Mouse (Mus musculus) liver, embryonic 15.5 days (tissue): ENCODE measurements at regions not wholly inside any gene's neighbourhood (a gene's known extent, or its start where the extent isn't known, plus 50 kb on each side); places are given as distances from the start of the nearest gene placed in this dataset.
A peak's percentile ranks its signal among the peaks of the same experiment; 100 is the strongest.

Experiments used
- ATAC-seq: fragments of 200-750 bp; cut with Nextera tagmentation; 2 replicates; pipeline ENCODE4 v1.8.0; 2017; ENCODE audit warnings: moderate number of reproducible peaks, mild to moderate bottlenecking, moderate library complexity; ENCODE audit not compliant: insufficient read depth
- H3K27ac ChIP-seq: fragments of 300-500 bp; sonication (generic); replicated peaks from 2 replicates; pipeline ENCODE4 v1.5.1; 2015; ENCODE audit warnings: mild to moderate bottlenecking, inconsistent platforms
- H3K27me3 ChIP-seq: fragments of 300-500 bp; sonication (generic); 2 replicates; pipeline ENCODE4 v1.6.1; 2015; ENCODE audit warnings: mild to moderate bottlenecking, inconsistent platforms
- H3K36me3 ChIP-seq: fragments of 300-500 bp; sonication (generic); replicated peaks from 2 replicates; pipeline ENCODE4 v1.6.1; 2015; ENCODE audit warnings: moderate library complexity, mild to moderate bottlenecking, inconsistent platforms
- H3K4me1 ChIP-seq: fragments of 300-500 bp; sonication (generic); replicated peaks from 2 replicates; pipeline ENCODE4 v1.6.1; 2015; ENCODE audit warnings: inconsistent platforms
- H3K4me2 ChIP-seq: fragments of 300-500 bp; sonication (generic); 2 replicates; pipeline ENCODE4 v1.6.1; 2015; ENCODE audit warnings: moderate library complexity, mild to moderate bottlenecking, inconsistent platforms
- H3K4me3 ChIP-seq: fragments of 300-500 bp; sonication (generic); replicated peaks from 2 replicates; pipeline ENCODE4 v1.5.1; 2015; ENCODE audit warnings: mild to moderate bottlenecking, inconsistent platforms
- H3K9ac ChIP-seq: fragments of 300-500 bp; sonication (generic); 2 replicates; pipeline ENCODE4 v1.6.1; 2015; ENCODE audit warnings: moderate library complexity, mild to moderate bottlenecking, inconsistent platforms
- H3K9me3 ChIP-seq: fragments of 300-500 bp; sonication (generic); replicated peaks from 2 replicates; pipeline ENCODE4 v1.6.1; 2016; ENCODE audit warnings: inconsistent platforms
- WGBS: fragments of 180-500 bp; shearing (Covaris S2); methylation state at CpG from one replicate; pipeline ENCODE4 v1.1.7; 2015; ENCODE audit warnings: mixed read lengths; ENCODE audit not compliant: insufficient replicate concordance; 5-methylcytosine and 5-hydroxymethylcytosine counted together

DNA sequence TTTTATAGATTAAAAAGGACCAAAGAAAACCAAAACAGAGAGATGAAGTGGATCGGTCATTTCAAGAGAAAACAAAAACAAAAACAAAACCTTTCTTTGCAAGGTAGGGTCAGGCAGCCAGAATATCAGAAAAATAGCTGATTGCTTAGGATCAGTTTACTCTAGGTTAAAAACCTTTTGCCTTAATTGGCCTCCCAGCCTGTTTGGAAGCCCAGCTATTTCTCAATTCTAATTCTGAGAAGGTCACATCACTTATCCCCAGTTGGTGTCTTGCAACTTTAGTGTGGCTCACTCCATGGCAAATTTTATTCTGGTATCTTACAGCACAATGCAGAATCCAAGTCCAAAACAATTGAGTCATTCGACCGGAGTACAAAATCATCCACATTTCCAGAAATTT is 70.0 kb downstream of the 1190002N15Rik start:
- no peaks in the 10 kb centered on the region for H3K36me3 ChIP-seq
- no peak for ATAC-seq
- no peak overlapping the region for H3K27ac ChIP-seq
- no peaks in the 10 kb centered on the region for H3K27me3 ChIP-seq
- no peaks in the 10 kb centered on the region for H3K9me3 ChIP-seq
- H3K4me2 ChIP-seq, result no peak overlapping the region
- no peaks in the 10 kb centered on the region for H3K4me1 ChIP-seq
- WGBS, result 70% methylated on average over 3 of the region's 3 CpGs
- H3K4me3 ChIP-seq, result no peak overlapping the region
- no peak overlapping the region for H3K9ac ChIP-seq

DNA sequence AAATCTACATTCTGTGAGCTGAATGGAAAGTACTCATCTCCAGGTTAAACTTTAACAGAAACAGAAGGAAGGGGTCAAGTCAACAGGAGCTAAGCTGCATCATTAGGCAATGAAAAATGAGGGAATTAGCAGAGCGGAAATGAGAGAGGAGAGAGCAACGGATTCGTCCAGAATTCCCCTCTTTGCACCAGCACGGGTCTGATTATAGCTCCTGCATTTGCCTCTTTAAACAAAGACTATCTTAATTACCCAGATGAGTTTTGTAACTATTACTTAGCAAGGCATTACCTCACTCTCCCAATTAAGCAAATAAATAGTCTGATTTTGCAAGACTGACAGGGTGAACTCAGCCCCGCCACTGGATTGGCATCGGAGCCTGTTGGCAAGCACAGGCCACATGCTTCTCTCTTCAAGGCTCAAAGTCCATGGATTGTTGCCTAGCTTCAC is 81.8 kb downstream of the 1190002N15Rik start:
- Histone ChIP-seq H3K4me1 (no peaks in the 10 kb centered on the region), H3K36me3 (no peaks in the 10 kb centered on the region), H3K27ac (0 out of 2 replicates have a peak overlapping the region, but pooled peaks have one; percentile 48), H3K27me3 (no peaks in the 10 kb centered on the region), H3K4me2 (no peak overlapping the region; the same call in 1 of the 2 replicates), H3K4me3 (no peak overlapping the region), H3K9me3 (no peaks in the 10 kb centered on the region), H3K9ac (no peak overlapping the region)
- peak; percentile 83 for ATAC-seq
- 57% methylated on average over 6 of the region's 6 CpGs for WGBS

DNA sequence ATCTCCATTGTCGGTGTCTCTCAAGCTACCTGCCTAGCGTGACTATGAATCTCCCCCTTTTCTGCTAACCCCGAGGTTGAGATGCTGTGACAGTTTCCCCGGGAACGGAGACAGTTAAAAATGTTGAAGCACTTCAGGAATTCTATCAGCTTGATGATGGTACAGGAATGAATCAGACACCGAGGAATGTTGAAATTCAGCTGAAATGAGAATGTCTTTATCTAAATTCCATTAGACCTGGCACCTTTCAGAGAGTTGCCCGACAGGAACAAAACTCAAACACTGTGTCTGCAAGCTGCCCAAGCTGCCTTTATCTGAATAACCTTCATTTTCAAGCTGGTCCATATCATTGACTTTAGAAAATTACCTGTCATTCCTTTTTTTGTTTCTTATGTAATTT is 82.4 kb downstream of the 1190002N15Rik start:
- Histone ChIP-seq H3K9ac (no peak overlapping the region), H3K9me3 (no peaks in the 10 kb centered on the region), H3K36me3 (no peaks in the 10 kb centered on the region), H3K4me3 (no peak overlapping the region), H3K4me1 (no peaks in the 10 kb centered on the region), H3K27me3 (no peaks in the 10 kb centered on the region), H3K4me2 (no peak overlapping the region), H3K27ac (peak overlapping the region; percentile 41; the same call in 1 of the 2 replicates)
- WGBS, result 65% methylated on average over 7 of the region's 7 CpGs
- ATAC-seq, result no peak

DNA sequence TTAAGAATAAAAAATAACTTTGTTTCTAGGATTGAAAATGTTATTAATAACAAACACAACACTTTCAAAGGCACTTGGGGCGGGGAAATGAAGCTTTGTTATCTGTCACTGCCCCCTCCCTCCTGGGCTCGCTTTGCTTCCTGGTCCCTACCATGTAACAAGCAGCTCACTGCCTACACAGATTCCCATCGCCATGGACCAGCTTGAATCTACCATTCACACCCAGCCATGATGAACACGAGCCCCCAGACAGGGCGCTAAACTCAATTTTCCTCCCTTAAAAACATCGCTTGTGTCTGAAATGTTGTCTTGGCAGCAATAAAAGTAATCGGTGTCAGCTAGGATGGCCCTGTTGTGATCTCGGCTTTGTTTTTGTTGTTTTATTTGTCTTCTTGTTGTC is 88.0 kb downstream of the 1190002N15Rik start:
- 65% methylated on average over 8 of the region's 8 CpGs for WGBS
- Histone ChIP-seq H3K27ac (no peak overlapping the region), H3K4me3 (no peak overlapping the region), H3K27me3 (no peaks in the 10 kb centered on the region), H3K36me3 (no peaks in the 10 kb centered on the region), H3K4me1 (no peaks in the 10 kb centered on the region), H3K9ac (no peak overlapping the region), H3K4me2 (no peak overlapping the region), H3K9me3 (no peaks in the 10 kb centered on the region)
- no peak for ATAC-seq

DNA sequence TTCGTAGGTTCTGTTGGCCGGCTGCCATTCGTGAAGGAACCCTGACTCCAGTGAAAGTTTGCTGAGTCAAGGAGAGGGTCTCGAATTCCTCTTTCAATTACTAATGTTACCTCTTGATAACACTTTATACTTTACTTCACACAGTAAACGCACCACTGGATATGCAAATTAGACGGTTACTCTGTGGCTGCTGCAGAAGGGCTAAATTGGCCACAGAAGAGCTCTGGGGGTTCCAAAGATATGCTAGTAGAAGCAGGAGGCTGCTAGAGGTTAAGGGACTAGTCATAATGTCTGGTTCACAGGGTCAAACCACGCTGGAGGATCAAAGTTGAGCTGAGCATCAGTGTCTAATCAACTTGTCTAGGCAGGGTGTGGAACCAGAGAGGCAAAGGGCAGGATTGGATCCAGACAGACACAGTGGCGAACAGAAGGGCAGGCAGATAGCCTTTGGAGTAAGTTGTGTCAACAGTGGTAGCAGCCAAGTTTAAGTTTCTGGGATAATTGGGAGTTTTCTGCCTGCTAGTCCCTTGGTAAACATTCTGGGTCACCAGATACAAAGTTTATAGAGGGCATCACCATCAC is 91.6 kb downstream of the 1190002N15Rik start:
- no peak overlapping the region for H3K4me3 ChIP-seq
- no peaks in the 10 kb centered on the region for H3K27me3 ChIP-seq
- H3K9ac ChIP-seq, result no peak overlapping the region
- no peaks in the 10 kb centered on the region for H3K4me1 ChIP-seq
- H3K36me3 ChIP-seq, result no peaks in the 10 kb centered on the region
- 46% methylated on average over 8 of the region's 8 CpGs for WGBS
- ATAC-seq, result peak; percentile 66
- H3K27ac ChIP-seq, result no peak overlapping the region
- H3K9me3 ChIP-seq, result no peaks in the 10 kb centered on the region
- no peak overlapping the region for H3K4me2 ChIP-seq

DNA sequence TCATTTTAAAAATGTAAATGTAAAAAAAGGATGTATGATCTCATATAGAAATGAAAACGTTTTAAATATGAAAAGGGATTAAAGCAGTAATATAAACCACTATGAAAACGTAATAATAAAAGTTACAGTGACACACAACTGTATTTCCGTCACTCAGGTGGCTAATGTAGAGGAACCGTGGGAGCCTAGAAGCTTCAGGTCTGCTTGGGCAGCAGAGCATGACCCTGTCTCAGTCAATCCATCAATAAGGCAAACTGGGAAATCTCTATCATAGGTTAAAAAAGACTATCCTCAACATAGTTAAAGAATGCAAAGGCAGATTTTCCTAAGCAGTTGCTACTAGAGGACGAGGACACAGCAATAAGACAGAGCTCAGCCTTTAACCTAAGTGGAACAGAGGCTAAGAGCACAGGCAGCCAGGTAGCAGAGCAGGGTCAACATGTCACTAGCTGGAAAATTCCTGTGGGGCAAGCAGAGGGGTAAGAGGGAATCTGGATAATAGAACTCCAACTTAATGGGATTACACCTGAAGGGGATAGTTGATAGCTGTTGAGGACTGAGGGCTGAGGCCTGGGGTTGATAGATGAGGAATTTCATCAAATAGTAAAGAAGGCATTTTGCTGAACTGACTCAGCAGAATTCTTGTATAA is 93.6 kb downstream of the 1190002N15Rik start:
- no peaks in the 10 kb centered on the region for H3K4me1 ChIP-seq
- H3K36me3 ChIP-seq, result no peaks in the 10 kb centered on the region
- no peaks in the 10 kb centered on the region for H3K27me3 ChIP-seq
- H3K4me3 ChIP-seq, result no peak overlapping the region
- no peak overlapping the region for H3K27ac ChIP-seq
- H3K4me2 ChIP-seq, result no peak overlapping the region
- WGBS, result 56% methylated on average over 5 of the region's 5 CpGs
- ATAC-seq, result no peak
- no peak overlapping the region for H3K9ac ChIP-seq
- H3K9me3 ChIP-seq, result no peaks in the 10 kb centered on the region

DNA sequence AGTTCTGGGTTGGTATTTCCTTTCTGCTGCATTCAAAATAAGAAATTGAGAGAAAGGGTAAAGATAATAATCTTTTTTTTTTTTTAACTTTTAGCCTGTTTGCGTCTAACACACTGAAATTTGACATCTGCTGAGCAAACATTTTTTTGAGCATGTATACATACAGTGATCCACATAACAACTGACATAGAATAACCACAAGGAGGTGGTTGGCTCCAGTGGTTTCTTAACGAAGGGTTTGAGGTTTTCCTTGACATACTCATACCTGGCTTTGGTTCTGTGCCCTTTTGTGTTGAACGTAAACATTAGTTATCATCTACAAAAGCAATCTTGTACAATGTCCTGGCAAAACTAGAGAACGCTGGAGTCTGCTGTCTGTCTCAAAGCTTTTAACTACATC is 96.5 kb downstream of the 1190002N15Rik start:
- no peak for ATAC-seq
- Histone ChIP-seq H3K4me2 (no peak overlapping the region), H3K9ac (no peak overlapping the region), H3K27ac (no peak overlapping the region), H3K27me3 (no peaks in the 10 kb centered on the region), H3K9me3 (no peaks in the 10 kb centered on the region), H3K36me3 (no peaks in the 10 kb centered on the region), H3K4me3 (no peak overlapping the region), H3K4me1 (no peaks in the 10 kb centered on the region)
- WGBS, result 40% methylated on average over 4 of the region's 4 CpGs

DNA sequence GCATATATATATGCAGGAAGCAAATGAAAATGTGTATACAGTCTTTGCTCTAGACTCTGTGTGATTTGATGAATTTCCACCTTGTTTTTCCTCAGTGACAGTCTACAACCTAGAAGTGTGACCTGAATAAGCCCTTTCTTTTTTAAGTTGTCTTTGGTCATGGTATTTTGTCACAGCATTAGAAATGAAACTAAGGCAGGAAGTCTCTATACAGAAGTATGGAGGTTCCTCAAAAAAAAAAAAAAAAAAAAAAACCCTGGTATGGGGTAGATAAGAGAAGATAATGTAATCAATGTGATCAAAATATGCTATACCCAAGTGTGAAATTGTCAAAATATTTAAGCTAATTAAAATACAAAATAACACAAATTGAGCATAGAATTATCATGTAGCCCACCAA is 104.4 kb downstream of the 1190002N15Rik start:
- H3K36me3 ChIP-seq, result no peaks in the 10 kb centered on the region
- H3K27ac ChIP-seq, result no peak overlapping the region
- no peak for ATAC-seq
- H3K9me3 ChIP-seq, result no peaks in the 10 kb centered on the region
- 0 out of 2 replicates have a peak, but pooled peaks cover 4% of the 10 kb centered on the region for H3K4me1 ChIP-seq
- H3K4me3 ChIP-seq, result no peak overlapping the region
- no peaks in the 10 kb centered on the region for H3K27me3 ChIP-seq
- no peak overlapping the region for H3K9ac ChIP-seq
- no peak overlapping the region for H3K4me2 ChIP-seq

DNA sequence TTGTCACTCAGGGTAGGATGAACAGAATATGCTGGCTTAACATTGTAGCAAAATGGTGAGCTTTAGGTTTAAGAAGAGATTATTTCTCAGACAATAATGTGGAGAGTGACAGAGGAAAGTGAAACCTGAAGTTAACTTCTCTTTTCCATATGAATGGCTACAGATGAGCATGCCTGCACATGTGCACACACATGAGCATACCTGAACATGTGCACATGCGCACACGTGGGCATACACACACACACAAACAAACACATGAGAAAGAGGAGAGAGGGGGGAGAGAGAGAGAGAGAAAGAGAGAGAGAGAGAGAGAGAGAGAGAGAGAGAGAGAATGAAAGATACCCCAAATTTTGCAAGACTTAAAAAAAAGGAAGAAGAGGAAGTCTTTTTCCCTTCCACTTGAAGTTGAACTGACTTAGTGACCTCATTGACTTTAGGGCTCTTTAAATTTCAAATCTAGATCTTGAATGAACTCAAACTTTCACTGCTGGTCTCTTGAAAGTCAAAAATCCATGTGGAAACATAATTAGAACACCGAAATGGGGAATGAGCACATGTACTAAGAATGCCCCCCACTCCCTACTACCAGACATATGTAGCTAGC is 105.6 kb downstream of the 1190002N15Rik start:
- no peak overlapping the region for H3K9ac ChIP-seq
- H3K4me2 ChIP-seq, result no peak overlapping the region
- WGBS, result 75% methylated on average over 3 of the region's 3 CpGs
- H3K27ac ChIP-seq, result no peak overlapping the region
- no peaks in the 10 kb centered on the region for H3K27me3 ChIP-seq
- 0 out of 2 replicates have a peak, but pooled peaks cover 4% of the 10 kb centered on the region for H3K4me1 ChIP-seq
- no peak overlapping the region for H3K4me3 ChIP-seq
- H3K36me3 ChIP-seq, result no peaks in the 10 kb centered on the region
- no peaks in the 10 kb centered on the region for H3K9me3 ChIP-seq
- ATAC-seq, result no peak

DNA sequence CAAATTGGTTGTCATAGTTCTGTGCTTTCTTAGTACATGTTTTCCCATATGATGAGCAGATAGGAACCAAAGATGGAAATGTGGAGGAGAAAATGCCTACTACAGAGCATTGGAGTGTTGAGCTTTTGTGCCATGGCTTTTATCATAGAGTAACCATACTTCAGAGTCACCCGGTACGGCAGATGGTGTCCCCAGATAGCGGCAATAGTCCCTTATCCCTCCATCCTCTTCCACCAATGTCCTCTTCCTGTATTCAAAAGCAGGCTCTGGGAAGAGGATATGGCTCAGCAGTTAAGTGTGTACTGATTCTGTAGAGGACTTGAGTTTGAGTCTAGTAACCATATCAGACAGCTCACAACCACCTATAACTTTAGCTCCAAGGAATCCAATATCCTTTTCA is 106.3 kb downstream of the 1190002N15Rik start:
- Histone ChIP-seq H3K36me3 (no peaks in the 10 kb centered on the region), H3K9me3 (no peaks in the 10 kb centered on the region), H3K27ac (no peak overlapping the region), H3K4me2 (no peak overlapping the region), H3K9ac (no peak overlapping the region), H3K4me3 (no peak overlapping the region), H3K27me3 (no peaks in the 10 kb centered on the region), H3K4me1 (0 out of 2 replicates have a peak, but pooled peaks cover 4% of the 10 kb centered on the region)
- WGBS, result 50% methylated on average over 3 of the region's 3 CpGs
- ATAC-seq, result peak; percentile 52

DNA sequence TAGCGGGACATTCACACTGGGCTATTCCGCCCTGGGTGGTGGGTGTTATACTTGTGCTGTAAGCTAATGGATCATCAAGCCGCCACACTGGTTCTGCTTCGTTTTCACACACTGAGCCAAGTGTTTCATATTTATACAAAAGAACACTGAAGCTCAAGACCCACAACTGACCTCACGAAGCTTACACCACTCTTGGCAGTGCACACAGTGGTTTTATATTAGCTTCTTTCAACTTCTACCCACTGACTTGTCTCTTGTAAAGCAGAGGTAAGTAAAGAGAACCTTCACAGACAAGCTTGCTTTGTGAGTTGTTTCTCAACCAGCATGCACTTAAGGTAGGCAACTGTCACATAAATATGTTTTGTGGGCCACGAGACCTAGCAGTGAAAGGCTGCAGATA is 106.9 kb downstream of the 1190002N15Rik start:
- 70% methylated on average over 6 of the region's 6 CpGs for WGBS
- no peak for ATAC-seq
- H3K4me2 ChIP-seq, result no peak overlapping the region
- H3K4me3 ChIP-seq, result no peak overlapping the region
- H3K9me3 ChIP-seq, result no peaks in the 10 kb centered on the region
- H3K27ac ChIP-seq, result no peak overlapping the region
- H3K9ac ChIP-seq, result no peak overlapping the region
- H3K36me3 ChIP-seq, result no peaks in the 10 kb centered on the region
- no peaks in the 10 kb centered on the region for H3K27me3 ChIP-seq
- H3K4me1 ChIP-seq, result 0 out of 2 replicates have a peak, but pooled peaks cover 4% of the 10 kb centered on the region
